Mouse (Mus musculus) thymus, adult 2 months (tissue): ENCODE results near the gene Ubxn7.

ENCODE experiments used
- CTCF ChIP-seq: fragments of 200-500 bp; IDR thresholded peaks from 2 replicates; pipeline ENCODE4 v1.5.1; 2012; ENCODE audit warnings: mild to moderate bottlenecking, control low read depth, low read length, moderate library complexity, borderline replicate concordance; ENCODE audit not compliant: control insufficient read depth, poor library complexity, insufficient read depth; ENCODE audit errors: extremely low read depth
- POLR2A ChIP-seq: fragments of 200-500 bp; IDR thresholded peaks from 2 replicates; pipeline ENCODE4 v1.6.1; 2012; ENCODE audit warnings: mild to moderate bottlenecking, low read length, control low read depth, moderate library complexity; ENCODE audit not compliant: control insufficient read depth, poor library complexity, insufficient read depth; ENCODE audit errors: extremely low read depth

DNA sequence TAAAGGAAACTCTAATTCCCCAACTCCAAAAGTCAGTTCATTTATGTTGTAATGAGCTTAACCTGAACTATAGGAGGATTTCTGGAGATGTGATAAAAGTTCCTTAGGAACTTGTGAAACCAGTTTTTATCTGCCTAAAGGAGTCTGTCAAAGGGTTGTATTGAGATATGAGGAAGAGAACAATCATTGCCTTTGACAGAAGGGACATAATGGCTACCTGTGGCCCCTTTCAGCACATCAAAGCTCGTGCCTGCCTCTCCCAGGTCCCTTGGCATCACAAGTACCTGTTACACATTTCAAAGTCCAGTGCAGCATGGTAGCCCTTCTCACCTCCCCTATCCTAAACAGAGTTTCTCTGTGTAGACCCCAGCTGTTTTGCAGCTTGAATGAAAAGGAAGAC is 85.4 kb downstream of the Ubxn7 start:
- no peak for TF ChIP-seq CTCF
- TF ChIP-seq POLR2A: no peak
